8 mouse cellular contexts compared by ENCODE assay signal in genomic region chr11:67922755-67923125, GRCm38 (mm10). TPM values are rescaled to one million over a fixed set of nuclear protein-coding genes. Genes with fewer than 3 reads are reported as not detected.
DNase-seq lines count a peak whose midpoint lies in the region; ATAC-seq and TF ChIP-seq lines count a peak whose summit lies in the region.

No protein-coding gene starts in this region.

- peak overlapping the region; percentile 99 for H3K4me2 ChIP-seq in heart, embryonic 12.5 days
- peak overlapping the region; percentile 88 for H3K4me2 ChIP-seq in kidney, embryonic 15.5 days

- peaks cover 2% of the 10 kb centered on the region for H3K4me1 ChIP-seq in embryonic fibroblast, embryonic 13.5 days (ENCODE audit: control insufficient read depth, insufficient read depth, low read length)
- H3K4me1 ChIP-seq in heart, embryonic 12.5 days (replicated peaks): peaks cover 6% of the 10 kb centered on the region; the same call in 1 of the 2 replicates
- peaks cover 32% of the 10 kb centered on the region for H3K4me1 ChIP-seq in kidney, embryonic 15.5 days

- no peaks in the 10 kb centered on the region for H3K9me3 ChIP-seq in heart, embryonic 12.5 days (replicated peaks)
- no peaks in the 10 kb centered on the region for H3K9me3 ChIP-seq in kidney, embryonic 15.5 days (replicated peaks)

- peaks cover 13% of the 10 kb centered on the region; the same call in 1 of the 2 replicates for H3K27me3 ChIP-seq in heart, embryonic 12.5 days (replicated peaks)
- peaks cover 22% of the 10 kb centered on the region for H3K27me3 ChIP-seq in kidney, embryonic 15.5 days

- peak; percentile 71 for ATAC-seq in heart, embryonic 12.5 days (ENCODE audit: insufficient number of reproducible peaks, low FRiP score)
- ATAC-seq in kidney, embryonic 15.5 days (replicated peaks; ENCODE audit: low FRiP score): peak; percentile 88

- peak; percentile 35 to 42 for DNase-seq in layer of hippocampus, adult 2 months (ENCODE audit: low spot score in 2 of 2)
- DNase-seq in layer of hippocampus, adult 9-10 months (ENCODE audit: low spot score): no peak
- DNase-seq in lung, adult 18-20 months: peak; percentile 85
- DNase-seq in ovary, adult 18-20 months (ENCODE audit: low spot score): peak; percentile 59
- peak; percentile 37 for DNase-seq in urinary bladder, adult 2 months (ENCODE audit: low spot score)

- TF ChIP-seq POLR2A in embryonic fibroblast, embryonic 13.5 days (IDR thresholded peaks at IDR 0.05; ENCODE audit: low read depth, low read length): no peak

- peak; percentile 50 for TF ChIP-seq CTCF in layer of hippocampus, adult 2 months (conservative IDR thresholded peaks at IDR 0.05)
- TF ChIP-seq CTCF in embryonic fibroblast, embryonic 13.5 days (IDR thresholded peaks at IDR 0.05; ENCODE audit: borderline replicate concordance, insufficient read depth, low read length): peak; percentile 9; the same call in 1 of the 2 replicates

- 0% methylated on average over 12 of the region's 12 CpGs for WGBS in heart, embryonic 12.5 days
- WGBS in kidney, embryonic 15.5 days: under 1% methylated on average over 12 of the region's 12 CpGs

- H3K9ac ChIP-seq in heart, embryonic 12.5 days: peak overlapping the region; percentile 74; the same call in 1 of the 2 replicates
- H3K9ac ChIP-seq in kidney, embryonic 15.5 days: no peak overlapping the region; the same call in 1 of the 2 replicates

- peak overlapping the region; percentile 37; the same call in 1 of the 2 replicates for H3K27ac ChIP-seq in layer of hippocampus, adult 2 months
- H3K27ac ChIP-seq in embryonic fibroblast, embryonic 13.5 days (ENCODE audit: insufficient read depth, low read length): no peak overlapping the region
- H3K27ac ChIP-seq in heart, embryonic 12.5 days (ENCODE audit: poor library complexity, severe bottlenecking): no peak overlapping the region
- H3K27ac ChIP-seq in kidney, embryonic 15.5 days: peak overlapping the region; percentile 83

- peak overlapping the region; percentile 60 for H3K4me3 ChIP-seq in layer of hippocampus, adult 2 months
- H3K4me3 ChIP-seq in embryonic fibroblast, embryonic 13.5 days (ENCODE audit: insufficient read depth, low read length): peak overlapping the region; percentile 57
- H3K4me3 ChIP-seq in heart, embryonic 12.5 days: peak overlapping the region; percentile 74
- H3K4me3 ChIP-seq in kidney, embryonic 15.5 days (replicated peaks): peak overlapping the region; percentile 67

- no peaks in the 10 kb centered on the region for H3K36me3 ChIP-seq in heart, embryonic 12.5 days
- no peaks in the 10 kb centered on the region for H3K36me3 ChIP-seq in kidney, embryonic 15.5 days

RNA-seq across cellular contexts. Expression of gene Usp43, which starts 0.8 kb away (rescaled TPM):
- under 1 TPM; 0.91 to 0.95 TPM for total RNA-seq in layer of hippocampus, adult 2 months (2021)
- not detected in 2 replicates for polyA plus RNA-seq in embryonic fibroblast, embryonic 13.5 days (2011; ENCODE audit: insufficient read length, low read depth, missing spikeins)
- 0.60 TPM in 2 replicates for polyA plus RNA-seq in heart, embryonic 12.5 days (2016; fragmentation: Nextera tagmentation; extraction: Ambion mirVana)
- polyA plus RNA-seq in kidney, embryonic 15.5 days (2015; fragmentation: Nextera tagmentation; extraction: Ambion mirVana): 2.0 and 2.6 TPM in 2 replicates
- polyA plus RNA-seq in urinary bladder, adult 2 months (2012; rRNA removed): 3.9 TPM in 2 replicates

RNA-seq across cellular contexts. Expression of gene Cfap52, which starts 42.7 kb away (rescaled TPM):
- total RNA-seq in layer of hippocampus, adult 2 months (2021): 1 to 10 TPM in 1 of 2 experiments, under 1 TPM in 1; 0.86 to 1.7 TPM
- polyA plus RNA-seq in embryonic fibroblast, embryonic 13.5 days (2011; ENCODE audit: insufficient read length, low read depth, missing spikeins): not detected in 2 replicates
- polyA plus RNA-seq in heart, embryonic 12.5 days (2016; fragmentation: Nextera tagmentation; extraction: Ambion mirVana): 0.18 and 0.27 TPM in 2 replicates
- 1.2 and 1.5 TPM in 2 replicates for polyA plus RNA-seq in kidney, embryonic 15.5 days (2015; fragmentation: Nextera tagmentation; extraction: Ambion mirVana)
- 0.27 and 0.44 TPM in 2 replicates for polyA plus RNA-seq in urinary bladder, adult 2 months (2012; rRNA removed)

RNA-seq across cellular contexts. Expression of gene Stx8, which starts 43.3 kb away (rescaled TPM):
- total RNA-seq in layer of hippocampus, adult 2 months (2021): 10 to 100 TPM; 33.4 to 35.0 TPM
- polyA plus RNA-seq in embryonic fibroblast, embryonic 13.5 days (2011; ENCODE audit: insufficient read length, low read depth, missing spikeins): 43.9 and 51.4 TPM in 2 replicates
- 58.2 and 61.9 TPM in 2 replicates for polyA plus RNA-seq in heart, embryonic 12.5 days (2016; fragmentation: Nextera tagmentation; extraction: Ambion mirVana)
- polyA plus RNA-seq in kidney, embryonic 15.5 days (2015; fragmentation: Nextera tagmentation; extraction: Ambion mirVana): 51.1 and 52.4 TPM in 2 replicates
- polyA plus RNA-seq in urinary bladder, adult 2 months (2012; rRNA removed): 41.6 and 43.6 TPM in 2 replicates

Comparison
In these comparisons a context has a peak if more than half of its experiments do, and no peak if none do; other contexts are left out.
1. H3K27ac ChIP-seq: peak in layer of hippocampus, adult 2 months (single experiment) and kidney, embryonic 15.5 days (single experiment); none in embryonic fibroblast, embryonic 13.5 days (single experiment) and heart, embryonic 12.5 days (single experiment).
2. Peak in every context shown above with its lines, with median percentiles within 50 percentile points of each other: H3K4me3 ChIP-seq.